Mouse (Mus musculus): ENCODE measurements around the gene Muc2.

DNA sequence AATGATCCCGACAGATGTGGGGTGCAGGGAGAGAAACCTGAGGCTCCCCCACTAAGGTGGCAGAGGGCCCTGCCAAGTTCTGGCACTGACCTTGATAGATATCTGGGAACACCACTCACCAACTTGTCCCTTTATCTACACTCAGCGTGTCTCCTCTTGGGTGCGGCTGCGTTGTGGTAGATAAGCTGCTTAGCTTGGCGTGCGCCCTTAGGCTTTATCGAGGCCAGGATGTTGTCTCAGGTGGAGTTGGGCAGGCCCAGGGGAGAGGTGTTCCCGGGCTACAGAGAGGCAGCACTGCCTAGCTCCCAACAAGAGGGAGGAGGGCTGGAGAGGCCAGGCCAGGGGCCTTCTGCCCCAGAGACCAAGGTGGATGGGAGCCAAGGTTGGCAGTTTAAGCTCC lies 80.8 kb downstream of the Muc2 start:
- TF ChIP-seq CTCF (IDR thresholded peaks at IDR 0.05; ENCODE audit: low read depth, low read length) (no peak), TAL1 (conservative IDR thresholded peaks at IDR 0.05; ENCODE audit: low read depth, low read length) (peak; percentile 65), GATA1 (IDR thresholded peaks at IDR 0.05; ENCODE audit: borderline replicate concordance, low read length) (no peak), POLR2AphosphoS5 (IDR thresholded peaks at IDR 0.05; ENCODE audit: insufficient replicate concordance, low read depth, low read length) (no peak), GATA2 (IDR thresholded peaks at IDR 0.05; ENCODE audit: borderline replicate concordance, low read depth, low read length) (no peak)

All from G1E (cell line).